Mouse (Mus musculus): ENCODE measurements around the gene Tubg1. TPM values are rescaled to one million over a fixed set of nuclear protein-coding genes. Genes with fewer than 3 reads are reported as not detected.

Gene Tubg1
- total and polyA plus RNA-seq, 2 experiments: 7.6 to 11.9 TPM

- no peak for TF ChIP-seq CTCF (IDR thresholded peaks at IDR 0.05; ENCODE audit: low read depth, low read length)
- no peak for TF ChIP-seq POLR2A (IDR thresholded peaks at IDR 0.05; ENCODE audit: extremely low read depth, insufficient read depth, low read length)
- WGBS: 41% methylated on average over 9 of the region's 9 CpGs
- Histone ChIP-seq H3K4me3 (ENCODE audit: insufficient read depth, low read depth, low read length) (peak overlapping the region; percentile 63; the same call in 1 of the 2 replicates), H3K27me3 (ENCODE audit: control insufficient read depth, insufficient read depth, low read length) (no peaks in the 10 kb centered on the region), H3K9ac (ENCODE audit: low read depth, low read length) (peak overlapping the region; percentile 77), H3K36me3 (ENCODE audit: control insufficient read depth, insufficient read depth, low read length) (no peaks in the 10 kb centered on the region), H3K4me1 (ENCODE audit: control insufficient read depth, insufficient read depth, low read length) (peaks cover 21% of the 10 kb centered on the region), H3K79me2 (ENCODE audit: control insufficient read depth, insufficient read depth, low read length) (peaks cover 9% of the 10 kb centered on the region; the same call in 1 of the 2 replicates), H3K27ac (replicated peaks; ENCODE audit: insufficient read depth, low read depth, low read length) (no peak overlapping the region)
- DNase-seq (ENCODE audit: extremely low read depth, low read depth, low spot score): no peak
These were observed 54.6 kb downstream of the Tubg1 start for GRCm38 (mm10) chr11:101174389-101174745.

GRCm38 (mm10) chr11:101174851-101175628 lies 55.3 kb downstream of the Tubg1 start, which contains the start of gene Ccr10:
Gene Ccr10, minus strand, starts transcription at chr11:101175443.
- peak within 1 kb of the TSS; percentile 77 for H3K9ac ChIP-seq (ENCODE audit: low read depth, low read length)
- peaks cover 4% of the 10 kb centered on the region; the same call in 1 of the 2 replicates for H3K79me2 ChIP-seq (ENCODE audit: control insufficient read depth, insufficient read depth, low read length)
- 0 out of 2 replicates have a peak, but pooled peaks have one; percentile 9 for TF ChIP-seq CTCF (IDR thresholded peaks at IDR 0.05; ENCODE audit: low read depth, low read length)
- TF ChIP-seq POLR2A (IDR thresholded peaks at IDR 0.05; ENCODE audit: extremely low read depth, insufficient read depth, low read length): no peak
- no peak for DNase-seq (ENCODE audit: extremely low read depth, low read depth, low spot score)
- no peaks in the 10 kb centered on the region for H3K36me3 ChIP-seq (ENCODE audit: control insufficient read depth, insufficient read depth, low read length)
- H3K4me1 ChIP-seq (ENCODE audit: control insufficient read depth, insufficient read depth, low read length): peaks cover 15% of the 10 kb centered on the region
- no peak within 1 kb of the TSS for H3K27ac ChIP-seq (replicated peaks; ENCODE audit: insufficient read depth, low read depth, low read length)
- H3K4me3 ChIP-seq (ENCODE audit: insufficient read depth, low read depth, low read length): peak within 1 kb of the TSS; percentile 63; the same call in 1 of the 2 replicates
- H3K27me3 ChIP-seq (ENCODE audit: control insufficient read depth, insufficient read depth, low read length): no peaks in the 10 kb centered on the region
- WGBS: 41% methylated on average over 14 of the region's 14 CpGs

GRCm38 (mm10) chr11:101175636-101176116 lies 55.9 kb downstream of the Tubg1 start:
- H3K27ac ChIP-seq (replicated peaks; ENCODE audit: insufficient read depth, low read depth, low read length): no peak overlapping the region
- no peaks in the 10 kb centered on the region for H3K36me3 ChIP-seq (ENCODE audit: control insufficient read depth, insufficient read depth, low read length)
- H3K9ac ChIP-seq (ENCODE audit: low read depth, low read length): no peak overlapping the region
- H3K27me3 ChIP-seq (ENCODE audit: control insufficient read depth, insufficient read depth, low read length): no peaks in the 10 kb centered on the region
- peaks cover 13% of the 10 kb centered on the region for H3K4me1 ChIP-seq (ENCODE audit: control insufficient read depth, insufficient read depth, low read length)
- no peak for DNase-seq (ENCODE audit: extremely low read depth, low read depth, low spot score)
- TF ChIP-seq POLR2A (IDR thresholded peaks at IDR 0.05; ENCODE audit: extremely low read depth, insufficient read depth, low read length) (no peak), CTCF (IDR thresholded peaks at IDR 0.05; ENCODE audit: low read depth, low read length) (no peak)
- H3K79me2 ChIP-seq (ENCODE audit: control insufficient read depth, insufficient read depth, low read length): no peaks in the 10 kb centered on the region; the same call in 1 of the 2 replicates
- H3K4me3 ChIP-seq (ENCODE audit: insufficient read depth, low read depth, low read length): no peak overlapping the region
- 11% methylated on average over 11 of the region's 11 CpGs for WGBS

Other genes with a start within 250 kb of the Tubg1 start
- gene Stat3, start 180.4 kb upstream of the Tubg1 start, total RNA-seq (2014; rRNA removed): 58.5 and 76.4 TPM in 2 replicates
- 48.7 and 60.4 TPM in 2 replicates for gene Stat3, start 180.4 kb upstream of the Tubg1 start, polyA plus RNA-seq (2012; rRNA removed)
- 3.8 and 4.1 TPM in 2 replicates for gene Cavin1, start 149.1 kb upstream of the Tubg1 start, total RNA-seq (2014; rRNA removed)
- 3.9 and 4.0 TPM in 2 replicates for gene Cavin1, start 149.1 kb upstream of the Tubg1 start, polyA plus RNA-seq (2012; rRNA removed)
- 21.5 and 26.8 TPM in 2 replicates for gene Atp6v0a1, start 110.5 kb upstream of the Tubg1 start, total RNA-seq (2014; rRNA removed)
- 37.7 and 39.2 TPM in 2 replicates for gene Atp6v0a1, start 110.5 kb upstream of the Tubg1 start, polyA plus RNA-seq (2012; rRNA removed)
- gene Naglu, start 49.9 kb upstream of the Tubg1 start, total RNA-seq (2014; rRNA removed): 22.1 and 23.6 TPM in 2 replicates
- 33.8 and 38.8 TPM in 2 replicates for gene Naglu, start 49.9 kb upstream of the Tubg1 start, polyA plus RNA-seq (2012; rRNA removed)
- 0.27 and 0.37 TPM in 2 replicates for gene Hsd17b1, start 41.5 kb upstream of the Tubg1 start, total RNA-seq (2014; rRNA removed)
- gene Hsd17b1, start 41.5 kb upstream of the Tubg1 start, polyA plus RNA-seq (2012; rRNA removed): 0.12 and 0.37 TPM in 2 replicates
- gene Coasy, start 37.4 kb upstream of the Tubg1 start, total RNA-seq (2014; rRNA removed): 84.0 and 89.9 TPM in 2 replicates
- 182 and 194 TPM in 2 replicates for gene Coasy, start 37.4 kb upstream of the Tubg1 start, polyA plus RNA-seq (2012; rRNA removed)
- 33.5 and 34.4 TPM in 2 replicates for gene Mlx, start 32.7 kb upstream of the Tubg1 start, total RNA-seq (2014; rRNA removed)
- 34.8 and 39.8 TPM in 2 replicates for gene Mlx, start 32.7 kb upstream of the Tubg1 start, polyA plus RNA-seq (2012; rRNA removed)
- 0.55 and 0.67 TPM in 2 replicates for gene Psmc3ip, start 24.5 kb upstream of the Tubg1 start, total RNA-seq (2014; rRNA removed)
- gene Psmc3ip, start 24.5 kb upstream of the Tubg1 start, polyA plus RNA-seq (2012; rRNA removed): 0.20 and 0.39 TPM in 2 replicates
- 46.2 and 46.3 TPM in 2 replicates for gene Retreg3, start within 50 bp of the Tubg1 start, total RNA-seq (2014; rRNA removed)
- gene Retreg3, start within 50 bp of the Tubg1 start, polyA plus RNA-seq (2012; rRNA removed): 61.2 and 61.5 TPM in 2 replicates
- gene Tubg2, start 36.0 kb downstream of the Tubg1 start, total RNA-seq (2014; rRNA removed): not detected in 2 replicates
- 0.10 and 0.17 TPM in 2 replicates for gene Tubg2, start 36.0 kb downstream of the Tubg1 start, polyA plus RNA-seq (2012; rRNA removed)
- 0.40 and 0.46 TPM in 2 replicates for gene Cntnap1, start 50.6 kb downstream of the Tubg1 start, total RNA-seq (2014; rRNA removed)
- gene Cntnap1, start 50.6 kb downstream of the Tubg1 start, polyA plus RNA-seq (2012; rRNA removed): 0.87 and 0.88 TPM in 2 replicates
- gene Plekhh3, start 51.4 kb downstream of the Tubg1 start, total RNA-seq (2014; rRNA removed): 3.9 and 4.0 TPM in 2 replicates
- gene Plekhh3, start 51.4 kb downstream of the Tubg1 start, polyA plus RNA-seq (2012; rRNA removed): 10.5 and 11.5 TPM in 2 replicates
- 0.13 TPM in 1 of 2 replicates, not detected in the other for gene Ccr10, start 55.5 kb downstream of the Tubg1 start, total RNA-seq (2014; rRNA removed)
- 0.05 and 0.13 TPM in 2 replicates for gene Ccr10, start 55.5 kb downstream of the Tubg1 start, polyA plus RNA-seq (2012; rRNA removed)
- 10.5 and 10.8 TPM in 2 replicates for gene Ezh1, start 106.5 kb downstream of the Tubg1 start, total RNA-seq (2014; rRNA removed)
- gene Ezh1, start 106.5 kb downstream of the Tubg1 start, polyA plus RNA-seq (2012; rRNA removed): 7.5 and 9.2 TPM in 2 replicates
- gene Ramp2, start 126.1 kb downstream of the Tubg1 start, total RNA-seq (2014; rRNA removed): 4.9 and 6.6 TPM in 2 replicates
- gene Ramp2, start 126.1 kb downstream of the Tubg1 start, polyA plus RNA-seq (2012; rRNA removed): 16.4 and 22.5 TPM in 2 replicates
- 35.6 and 43.8 TPM in 2 replicates for gene Vps25, start 133.8 kb downstream of the Tubg1 start, total RNA-seq (2014; rRNA removed)
- gene Vps25, start 133.8 kb downstream of the Tubg1 start, polyA plus RNA-seq (2012; rRNA removed): 109 and 122 TPM in 2 replicates
- gene Wnk4, start 140.6 kb downstream of the Tubg1 start, total RNA-seq (2014; rRNA removed): 0.37 and 0.40 TPM in 2 replicates
- 0.32 and 1.1 TPM in 2 replicates for gene Wnk4, start 140.6 kb downstream of the Tubg1 start, polyA plus RNA-seq (2012; rRNA removed)
- not detected in 2 replicates for gene Cntd1, start 159.1 kb downstream of the Tubg1 start, total RNA-seq (2014; rRNA removed)
- not detected in 2 replicates for gene Cntd1, start 159.1 kb downstream of the Tubg1 start, polyA plus RNA-seq (2012; rRNA removed)
- gene Coa3, start 159.2 kb downstream of the Tubg1 start, total RNA-seq (2014; rRNA removed): 74.7 and 96.8 TPM in 2 replicates
- 289 and 376 TPM in 2 replicates for gene Coa3, start 159.2 kb downstream of the Tubg1 start, polyA plus RNA-seq (2012; rRNA removed)
- gene Becn1, start 182.3 kb downstream of the Tubg1 start, total RNA-seq (2014; rRNA removed): 43.8 and 57.8 TPM in 2 replicates
- gene Becn1, start 182.3 kb downstream of the Tubg1 start, polyA plus RNA-seq (2012; rRNA removed): 43.1 and 50.8 TPM in 2 replicates
- gene Psme3, start 196.3 kb downstream of the Tubg1 start, total RNA-seq (2014; rRNA removed): 15.8 and 16.8 TPM in 2 replicates
- 34.5 and 37.9 TPM in 2 replicates for gene Psme3, start 196.3 kb downstream of the Tubg1 start, polyA plus RNA-seq (2012; rRNA removed)
- gene Aoc2, start 205.1 kb downstream of the Tubg1 start, total RNA-seq (2014; rRNA removed): 0.40 and 0.46 TPM in 2 replicates
- gene Aoc2, start 205.1 kb downstream of the Tubg1 start, polyA plus RNA-seq (2012; rRNA removed): 0.91 and 1.7 TPM in 2 replicates
- gene Aoc3, start 210.7 kb downstream of the Tubg1 start, total RNA-seq (2014; rRNA removed): 0.13 and 0.18 TPM in 2 replicates
- 0.05 and 0.16 TPM in 2 replicates for gene Aoc3, start 210.7 kb downstream of the Tubg1 start, polyA plus RNA-seq (2012; rRNA removed)
- gene G6pc, start 247.6 kb downstream of the Tubg1 start, total RNA-seq (2014; rRNA removed): 121 and 144 TPM in 2 replicates
- gene G6pc, start 247.6 kb downstream of the Tubg1 start, polyA plus RNA-seq (2012; rRNA removed): 115 and 146 TPM in 2 replicates